Comparison of ENCODE assay signal across 14 mouse cellular contexts in genomic region chr14:77718814-77719213, GRCm38 (mm10).
DNase-seq lines count a peak whose midpoint lies in the region; ATAC-seq and TF ChIP-seq lines count a peak whose summit lies in the region.
"Had no signal": no experiment of that assay in that cellular context is flagged by ENCODE, and none has a peak within 500 bp of the region (broad histone marks: within the 10 kb centered on the region; RNA-seq: fewer than 3 reads in every experiment).

No protein-coding gene starts in this region.

- peak; percentile 44; the same call in 1 of the 2 replicates for ATAC-seq in frontal cortex, adult (ENCODE audit: low TSS enrichment)
- peak; percentile 50; the same call in 1 of the 2 replicates for ATAC-seq in heart, embryonic 15.5 days (replicated peaks; ENCODE audit: insufficient number of reproducible peaks, insufficient read depth, low FRiP score, low read depth)
- ATAC-seq: forebrain, embryonic 16.5 days had no signal

- no peak overlapping the region for H3K9ac ChIP-seq in heart, embryonic 15.5 days
- H3K9ac ChIP-seq: embryonic facial prominence, embryonic 12.5 days had no signal

- H3K4me2 ChIP-seq in heart, embryonic 15.5 days: peak overlapping the region; percentile 16; the same call in 1 of the 2 replicates
- H3K4me2 ChIP-seq: embryonic facial prominence, embryonic 12.5 days had no signal

- peaks cover 16% of the 10 kb centered on the region; the same call in 1 of the 2 replicates for H3K4me1 ChIP-seq in cerebellum, adult 2 months (ENCODE audit: control insufficient read depth, insufficient read depth, low read length)
- peaks cover 16% of the 10 kb centered on the region for H3K4me1 ChIP-seq in heart, embryonic 15.5 days (replicated peaks)
- H3K4me1 ChIP-seq: embryonic facial prominence, embryonic 12.5 days had no signal

- 13% methylated on average over 8 of the region's 8 CpGs for WGBS in cerebellum, adult 2 months
- 26% methylated on average over 8 of the region's 8 CpGs for WGBS in heart, embryonic 15.5 days

- no peak overlapping the region for H3K27ac ChIP-seq in cerebellum, adult 2 months (ENCODE audit: insufficient read depth, low read length)
- H3K27ac ChIP-seq in heart, embryonic 15.5 days: peak overlapping the region; percentile 45
- H3K27ac ChIP-seq: embryonic facial prominence, embryonic 12.5 days; macrophage had no signal

- no peak for TF ChIP-seq POLR2A in cerebellum, adult 2 months (IDR thresholded peaks at IDR 0.05; ENCODE audit: borderline replicate concordance, insufficient read depth, low read length)

- no peaks in the 10 kb centered on the region for H3K9me3 ChIP-seq in heart, embryonic 15.5 days (replicated peaks)
- H3K9me3 ChIP-seq: embryonic facial prominence, embryonic 12.5 days had no signal

- H3K36me3 ChIP-seq in heart, embryonic 15.5 days: no peaks in the 10 kb centered on the region

- DNase-seq in frontal cortex, postnatal 10 days (ENCODE audit: low spot score in 2 of 2): no peak
- peak; percentile 78 for DNase-seq in NIH3T3 (ENCODE audit: low read depth)
- DNase-seq in cerebellum, adult 2 months: peak; percentile 28 to 68
- DNase-seq in urinary bladder, postnatal 25 days (ENCODE audit: low spot score): no peak
- DNase-seq in spleen, postnatal 10 days (ENCODE audit: low spot score in 2 of 2): no peak
- DNase-seq: kidney, postnatal 14 days; left cerebral cortex, postnatal 4 days; right cerebral cortex, postnatal 25 days; thymus, postnatal 14 days had no signal

- TF ChIP-seq CTCF in cerebellum, adult 2 months (IDR thresholded peaks at IDR 0.05; ENCODE audit: borderline replicate concordance, insufficient read depth, low read depth, low read length): no peak

- no peak overlapping the region for H3K4me3 ChIP-seq in cerebellum, adult 2 months (replicated peaks; ENCODE audit: insufficient read depth, low read depth, low read length)
- no peak overlapping the region for H3K4me3 ChIP-seq in heart, embryonic 15.5 days
- H3K4me3 ChIP-seq: embryonic facial prominence, embryonic 12.5 days had no signal

- H3K27me3 ChIP-seq in cerebellum, adult 2 months (ENCODE audit: control insufficient read depth, insufficient read depth, low read length): no peaks in the 10 kb centered on the region; the same call in 1 of the 2 replicates
- H3K27me3 ChIP-seq in heart, embryonic 15.5 days: no peaks in the 10 kb centered on the region
- H3K27me3 ChIP-seq: embryonic facial prominence, embryonic 12.5 days had no signal

Comparison
In these comparisons a context has a peak if more than half of its experiments do, and no peak if none do; other contexts are left out.
1. DNase-seq: peak in NIH3T3 (single experiment) and cerebellum, adult 2 months (2 of 2); none in frontal cortex, postnatal 10 days (0 of 2), urinary bladder, postnatal 25 days (single experiment) and spleen, postnatal 10 days (0 of 2).